Mouse (Mus musculus) erythroblast, embryonic 14.5 days (primary cell): ENCODE data around the gene Epha5.

Experiments
- GATA1 ChIP-seq: IDR thresholded peaks from 2 replicates; pipeline ENCODE4 v1.6.1; 2012; ENCODE audit warnings: low read length, inconsistent platforms, mixed read lengths
- TAL1 ChIP-seq: IDR thresholded peaks from 3 replicates; pipeline ENCODE4 v1.6.1; 2012; ENCODE audit warnings: low read length, inconsistent platforms, mixed read lengths

- TF ChIP-seq TAL1 (no peak), GATA1 (no peak)
These were observed 379.8 kb downstream of the Epha5 start for GRCm38 (mm10) chr5:84037250-84037963.
